Mouse (Mus musculus): ENCODE results near the gene Retsat. TPM values are rescaled to one million over a fixed set of nuclear protein-coding genes. Genes with fewer than 3 reads are reported as not detected.
A peak's percentile ranks its signal among the peaks of the same experiment; 100 is the strongest.

Retsat gene
- 29.7 and 31.6 TPM in 2 replicates for polyA plus RNA-seq (2015; fragmentation: Nextera tagmentation; extraction: Ambion mirVana)

DNA sequence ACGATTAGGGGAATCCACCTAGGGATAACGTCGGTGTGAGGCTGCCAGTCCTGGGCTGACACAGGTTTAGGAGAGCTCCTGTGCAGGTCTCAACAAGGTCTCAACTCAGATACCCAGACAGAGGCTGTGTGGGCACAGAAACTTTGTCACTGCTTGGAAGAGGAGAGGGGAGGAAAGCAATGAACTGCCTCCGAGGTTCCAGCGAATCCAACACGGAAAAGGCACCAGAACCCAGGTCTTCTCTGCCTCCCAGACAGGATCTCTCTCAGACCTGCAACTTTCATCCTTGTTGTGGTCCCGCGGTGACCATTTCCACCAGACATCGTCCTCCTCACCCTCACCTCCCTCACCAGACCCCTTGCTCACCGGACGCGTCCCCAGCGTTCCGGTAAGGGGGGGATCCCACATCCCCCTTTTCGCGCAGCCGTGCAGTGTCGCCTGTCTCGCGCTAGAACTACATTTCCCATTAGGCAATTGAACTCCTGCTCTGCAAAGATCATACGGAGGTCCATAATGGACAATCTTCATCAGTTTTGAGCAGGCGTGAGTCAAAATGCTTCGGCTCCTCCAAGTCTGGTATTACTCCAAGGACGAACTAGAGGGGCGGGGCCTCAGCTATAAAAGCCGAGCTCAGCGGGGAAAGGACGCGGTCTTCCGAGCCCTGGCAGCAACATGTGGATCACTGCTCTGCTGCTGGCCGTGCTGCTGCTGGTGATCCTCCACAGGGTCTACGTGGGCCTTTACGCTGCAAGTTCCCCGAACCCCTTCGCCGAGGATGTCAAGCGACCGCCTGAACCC is at the start of gene Retsat, which contains the start of gene Elmod3:
Gene Retsat, plus strand, starts transcription at position 520 of the 798 bp plus-strand sequence.
Gene Elmod3, minus strand, starts transcription at position 458 of the 798 bp plus-strand sequence.
- H3K4me1 ChIP-seq (replicated peaks), result peaks cover 4% of the 10 kb centered on the region; the same call in 1 of the 2 replicates
- H3K4me3 ChIP-seq (replicated peaks), result peak within 1 kb of the TSS; percentile 54
- peak within 1 kb of the TSS; percentile 63 for H3K27ac ChIP-seq
- H3K9ac ChIP-seq, result peak within 1 kb of the TSS; percentile 59
- peak; percentile 93 for ATAC-seq
- H3K9me3 ChIP-seq, result no peaks in the 10 kb centered on the region
- peak within 1 kb of the TSS; percentile 68 for H3K4me2 ChIP-seq (replicated peaks)
- no peaks in the 10 kb centered on the region for H3K27me3 ChIP-seq (replicated peaks)
- under 1% methylated on average over 38 of the region's 38 CpGs for WGBS
- no peaks in the 10 kb centered on the region for H3K36me3 ChIP-seq

DNA sequence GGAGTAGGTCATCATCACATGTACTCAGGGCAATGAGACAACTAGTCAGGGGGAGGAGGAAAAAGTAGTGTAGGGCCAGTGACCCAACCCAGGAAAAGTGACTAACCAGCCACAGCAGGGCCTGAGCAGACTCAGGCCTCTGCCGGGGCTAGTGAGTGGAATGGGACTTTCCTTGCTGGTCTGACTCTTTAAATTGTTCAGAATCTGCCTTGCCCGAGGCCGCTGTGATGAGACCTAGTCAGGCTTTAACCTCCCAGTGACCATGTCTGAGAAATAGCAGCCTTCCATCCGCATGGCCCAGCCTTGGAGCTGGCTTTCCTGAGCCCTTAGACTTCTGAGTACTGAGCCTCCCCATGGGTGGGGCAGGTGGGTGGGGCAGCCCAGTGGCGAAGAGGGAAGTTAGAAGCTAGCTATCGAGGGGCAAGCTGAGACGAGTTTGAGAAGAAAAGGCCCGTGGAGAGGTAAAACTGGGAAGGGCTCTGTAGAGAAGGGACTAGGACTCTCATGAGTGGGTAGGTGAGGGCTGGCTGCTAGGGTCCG is 49.2 kb upstream of the Retsat start:
- Histone ChIP-seq H3K4me1 (replicated peaks) (peaks cover 41% of the 10 kb centered on the region), H3K9me3 (no peaks in the 10 kb centered on the region), H3K27ac (no peak overlapping the region), H3K4me2 (replicated peaks) (peak overlapping the region; percentile 19; the same call in 1 of the 2 replicates), H3K4me3 (replicated peaks) (no peak overlapping the region), H3K9ac (no peak overlapping the region), H3K27me3 (replicated peaks) (no peaks in the 10 kb centered on the region), H3K36me3 (no peaks in the 10 kb centered on the region)
- ATAC-seq, result peak; percentile 53
- 53% methylated on average over 9 of the region's 9 CpGs for WGBS

DNA sequence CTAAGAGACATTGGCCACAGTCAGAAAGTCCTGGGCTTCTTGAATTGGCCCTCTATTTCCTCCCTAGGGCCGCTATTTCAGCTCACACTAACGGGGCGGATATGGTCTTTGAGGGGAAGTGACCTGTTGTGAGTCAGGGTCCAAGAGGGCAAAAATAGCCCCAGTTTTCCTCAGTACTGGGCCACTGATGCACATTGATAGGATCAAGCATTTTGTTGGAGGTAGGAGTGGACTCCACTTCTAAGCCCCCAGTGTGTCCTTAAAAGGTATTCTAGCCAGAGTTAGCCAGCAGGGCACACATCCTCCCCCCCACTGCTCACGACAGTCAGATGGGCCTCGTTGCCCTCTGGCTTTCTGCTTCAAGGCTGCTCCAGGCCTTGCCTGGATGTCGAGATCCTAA is 48.2 kb upstream of the Retsat start:
- ATAC-seq, result no peak
- Histone ChIP-seq H3K4me2 (replicated peaks) (no peak overlapping the region), H3K36me3 (no peaks in the 10 kb centered on the region), H3K4me3 (replicated peaks) (no peak overlapping the region), H3K9ac (no peak overlapping the region), H3K27ac (no peak overlapping the region), H3K4me1 (replicated peaks) (peaks cover 37% of the 10 kb centered on the region), H3K27me3 (replicated peaks) (no peaks in the 10 kb centered on the region), H3K9me3 (no peaks in the 10 kb centered on the region)
- WGBS, result 69% methylated on average over 6 of the region's 6 CpGs

DNA sequence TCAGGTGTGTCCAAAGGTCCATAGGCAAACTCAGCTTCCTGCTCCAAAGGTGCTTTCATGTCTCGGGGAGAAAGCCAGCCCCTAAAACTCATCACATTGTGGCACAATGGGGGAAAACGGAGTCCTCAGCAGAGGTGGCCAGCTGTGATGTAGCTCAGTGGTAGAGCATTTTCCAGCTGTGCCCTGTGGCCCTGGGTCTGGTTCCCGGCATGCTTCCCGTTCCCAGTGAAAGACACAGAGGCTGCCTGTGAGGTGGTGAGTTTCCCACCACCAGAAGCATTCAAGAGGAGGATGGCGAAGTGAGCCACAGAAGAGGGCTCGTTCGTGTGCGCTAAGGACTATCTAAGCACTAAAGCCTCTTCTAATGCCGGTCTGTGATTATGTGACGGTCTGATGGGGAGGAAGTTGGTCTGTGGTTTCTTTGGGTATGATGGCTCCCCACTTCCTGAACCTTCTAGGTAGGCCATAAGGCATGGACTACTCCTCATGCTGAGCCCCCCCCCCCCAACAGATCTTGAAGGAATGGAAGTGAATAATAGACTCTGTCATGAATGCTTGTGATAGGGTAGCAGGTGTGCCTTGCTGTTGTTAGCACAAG is 47.7 kb upstream of the Retsat start:
- WGBS, result 85% methylated on average over 10 of the region's 10 CpGs
- ATAC-seq, result no peak
- peaks cover 35% of the 10 kb centered on the region for H3K4me1 ChIP-seq (replicated peaks)
- no peaks in the 10 kb centered on the region for H3K36me3 ChIP-seq
- no peak overlapping the region for H3K4me2 ChIP-seq (replicated peaks)
- no peak overlapping the region for H3K27ac ChIP-seq
- H3K9me3 ChIP-seq, result no peaks in the 10 kb centered on the region
- no peak overlapping the region for H3K9ac ChIP-seq
- H3K4me3 ChIP-seq (replicated peaks), result no peak overlapping the region
- H3K27me3 ChIP-seq (replicated peaks), result no peaks in the 10 kb centered on the region

DNA sequence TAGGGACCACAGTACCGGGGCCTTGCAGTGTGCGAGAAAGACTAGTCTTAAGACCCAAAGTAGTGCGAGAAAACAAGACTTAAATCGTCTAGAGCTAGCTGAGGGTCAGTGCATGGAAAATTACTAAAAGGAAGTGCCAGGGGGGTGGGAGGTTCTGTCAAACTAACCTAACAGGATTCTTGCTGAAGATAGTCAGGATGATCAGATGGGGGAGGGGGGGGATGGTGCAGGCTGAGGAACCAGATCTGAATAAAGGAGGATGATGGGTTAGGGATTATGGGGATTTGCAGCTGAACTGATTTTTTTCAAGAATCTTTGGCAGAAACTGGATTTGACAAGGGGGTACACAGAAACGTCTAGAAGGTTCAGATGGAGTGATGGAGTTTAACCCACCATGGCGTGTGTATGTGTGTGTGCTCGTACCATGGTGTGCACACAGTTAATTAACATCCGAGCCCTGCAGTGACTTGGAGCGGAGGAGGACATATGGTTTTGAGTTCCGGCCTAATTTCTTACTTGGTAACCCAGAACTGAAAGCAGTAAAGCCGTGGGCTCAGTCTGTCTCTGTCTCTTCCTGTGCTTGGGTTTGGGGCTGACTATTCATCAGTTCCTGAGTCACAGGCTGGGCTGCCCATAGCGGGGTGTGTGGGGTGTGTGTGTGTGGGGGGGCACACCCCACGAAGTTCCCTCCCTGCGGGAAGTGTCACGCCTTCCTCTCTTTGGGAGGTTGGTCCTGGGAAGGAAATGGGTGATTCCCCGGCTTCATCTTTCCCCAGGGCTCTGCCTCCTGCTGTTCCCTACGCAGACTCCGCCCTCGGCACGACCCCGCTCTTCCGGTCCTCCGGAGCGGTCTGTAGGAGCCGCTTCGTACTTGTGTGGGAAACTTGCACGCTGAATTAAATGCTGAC is 45.9 kb upstream of the Retsat start:
- H3K4me3 ChIP-seq (replicated peaks), result peak overlapping the region; percentile 30
- ATAC-seq, result peak; percentile 91
- peaks cover 35% of the 10 kb centered on the region for H3K4me1 ChIP-seq (replicated peaks)
- H3K9ac ChIP-seq, result peak overlapping the region; percentile 51
- no peaks in the 10 kb centered on the region for H3K27me3 ChIP-seq (replicated peaks)
- H3K4me2 ChIP-seq (replicated peaks), result peak overlapping the region; percentile 71
- no peaks in the 10 kb centered on the region for H3K36me3 ChIP-seq
- WGBS, result 12% methylated on average over 27 of the region's 27 CpGs
- H3K27ac ChIP-seq, result peak overlapping the region; percentile 86
- H3K9me3 ChIP-seq, result no peaks in the 10 kb centered on the region

DNA sequence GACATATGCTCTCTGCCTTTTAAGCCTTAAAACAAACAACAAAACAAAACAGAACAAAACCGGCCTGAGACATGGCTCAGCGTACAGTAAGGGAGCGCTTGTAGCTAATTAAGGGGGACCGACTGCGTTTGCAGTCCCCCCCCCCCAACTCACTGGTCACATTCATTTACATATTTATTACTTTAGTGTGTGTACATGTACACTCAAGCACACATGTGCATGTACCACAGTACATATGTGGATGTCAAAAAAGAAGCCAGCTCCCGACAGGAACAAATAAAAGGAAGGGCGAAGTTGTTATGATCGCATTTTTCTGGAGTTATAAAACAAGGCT is 45.2 kb upstream of the Retsat start:
- Histone ChIP-seq H3K4me3 (replicated peaks) (peak overlapping the region; percentile 30), H3K9ac (peak overlapping the region; percentile 51), H3K4me1 (replicated peaks) (peaks cover 35% of the 10 kb centered on the region), H3K9me3 (no peaks in the 10 kb centered on the region), H3K27me3 (replicated peaks) (no peaks in the 10 kb centered on the region), H3K36me3 (no peaks in the 10 kb centered on the region), H3K27ac (peak overlapping the region; percentile 86), H3K4me2 (replicated peaks) (peak overlapping the region; percentile 71)
- 15% methylated on average over 8 of the region's 8 CpGs for WGBS
- peak; percentile 52 for ATAC-seq

DNA sequence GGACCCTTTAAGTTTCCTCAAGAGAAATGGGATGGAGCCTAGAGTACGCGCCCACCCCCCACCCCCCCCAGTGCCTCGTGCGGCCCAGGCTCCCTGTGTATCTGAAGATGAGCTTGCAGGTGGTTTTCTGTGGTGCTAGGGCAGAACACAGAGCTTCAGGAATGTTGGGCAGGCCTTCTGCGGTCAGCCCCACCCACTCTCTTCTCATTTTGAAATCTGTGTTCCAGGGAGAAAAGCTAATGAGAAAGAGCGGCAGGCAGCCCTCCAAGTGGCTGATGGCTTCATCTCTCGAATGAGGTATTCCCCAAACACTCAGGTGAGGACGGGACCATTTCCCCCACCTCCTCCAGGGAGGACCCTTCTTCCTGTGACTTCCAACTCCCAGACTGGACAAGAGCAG is 37.5 kb upstream of the Retsat start:
- WGBS, result 68% methylated on average over 8 of the region's 8 CpGs
- Histone ChIP-seq H3K9me3 (no peaks in the 10 kb centered on the region), H3K4me1 (replicated peaks) (peaks cover 4% of the 10 kb centered on the region), H3K9ac (no peak overlapping the region), H3K4me3 (replicated peaks) (no peak overlapping the region), H3K27ac (no peak overlapping the region), H3K27me3 (replicated peaks) (no peaks in the 10 kb centered on the region), H3K4me2 (replicated peaks) (no peak overlapping the region), H3K36me3 (no peaks in the 10 kb centered on the region)
- ATAC-seq, result no peak

DNA sequence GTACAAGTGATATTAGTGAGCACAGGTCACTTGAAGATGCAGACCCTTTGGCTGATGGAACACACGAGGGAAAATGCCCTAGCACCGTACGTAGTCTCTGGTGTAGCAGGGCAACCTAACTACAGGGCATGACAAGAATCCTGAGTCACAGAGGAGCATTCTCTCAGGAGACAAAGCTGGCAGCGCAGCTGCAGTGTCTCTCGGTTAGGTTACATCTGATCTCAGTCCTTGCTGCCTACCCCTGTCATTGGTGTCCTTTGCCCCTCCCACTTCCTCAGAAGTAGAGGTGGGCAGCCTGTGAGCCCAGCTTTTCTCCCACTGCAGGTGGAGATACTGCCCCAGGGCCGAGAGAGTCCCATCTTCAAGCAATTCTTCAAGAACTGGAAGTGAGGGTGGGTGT is 35.8 kb upstream of the Retsat start:
- 63% methylated on average over 6 of the region's 6 CpGs for WGBS
- ATAC-seq, result no peak
- H3K27me3 ChIP-seq (replicated peaks), result no peaks in the 10 kb centered on the region
- no peak overlapping the region for H3K4me3 ChIP-seq (replicated peaks)
- H3K36me3 ChIP-seq, result no peaks in the 10 kb centered on the region
- no peak overlapping the region for H3K9ac ChIP-seq
- no peak overlapping the region for H3K4me2 ChIP-seq (replicated peaks)
- no peaks in the 10 kb centered on the region for H3K9me3 ChIP-seq
- peaks cover 6% of the 10 kb centered on the region for H3K4me1 ChIP-seq (replicated peaks)
- no peak overlapping the region for H3K27ac ChIP-seq

DNA sequence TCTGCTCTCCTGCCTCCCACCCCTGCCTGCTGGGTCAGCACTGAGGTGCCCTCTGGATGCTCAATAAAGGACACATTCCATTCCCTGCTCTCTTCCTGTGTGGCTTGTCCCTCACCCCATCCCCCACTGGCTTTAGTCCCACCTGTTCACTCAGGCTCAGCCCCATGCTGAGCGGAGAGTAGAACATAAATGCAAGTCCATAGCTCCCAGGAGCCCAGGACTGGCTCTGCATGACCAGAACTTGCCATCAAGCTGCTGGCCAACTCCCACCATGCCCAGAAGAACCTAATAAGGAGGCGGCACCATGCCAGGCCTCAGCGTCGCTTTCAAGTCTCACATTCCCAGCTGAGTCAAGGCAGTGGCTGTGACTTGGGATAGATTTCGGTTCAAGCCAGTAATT is 35.4 kb upstream of the Retsat start:
- Histone ChIP-seq H3K4me2 (replicated peaks) (no peak overlapping the region), H3K4me3 (replicated peaks) (no peak overlapping the region), H3K27ac (no peak overlapping the region), H3K27me3 (replicated peaks) (no peaks in the 10 kb centered on the region), H3K4me1 (replicated peaks) (peaks cover 6% of the 10 kb centered on the region), H3K9ac (no peak overlapping the region), H3K36me3 (no peaks in the 10 kb centered on the region), H3K9me3 (no peaks in the 10 kb centered on the region)
- 75% methylated on average over 5 of the region's 5 CpGs for WGBS
- ATAC-seq, result no peak

DNA sequence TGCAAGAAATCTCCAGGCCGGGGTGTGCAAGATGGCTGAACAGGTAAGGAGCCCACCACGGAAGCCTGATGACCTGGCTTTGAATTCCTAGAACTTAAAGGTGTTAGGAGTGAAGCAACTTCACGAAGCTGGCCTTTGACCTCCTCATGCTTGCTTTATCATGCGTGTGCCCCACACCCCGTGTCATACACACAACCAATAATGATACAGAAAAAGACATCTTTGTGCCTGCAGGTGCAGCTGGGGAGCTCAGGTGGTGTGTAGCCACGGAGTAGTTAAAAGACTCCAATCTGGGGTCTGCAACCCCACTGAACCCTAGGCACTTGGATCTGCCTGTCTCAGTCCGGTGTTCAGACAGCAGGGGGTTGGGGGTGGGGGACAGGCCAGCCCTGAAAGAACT is 32.8 kb upstream of the Retsat start:
- peak; percentile 68 for ATAC-seq
- Histone ChIP-seq H3K4me1 (replicated peaks) (peaks cover 6% of the 10 kb centered on the region), H3K9me3 (no peaks in the 10 kb centered on the region), H3K4me3 (replicated peaks) (no peak overlapping the region), H3K36me3 (no peaks in the 10 kb centered on the region), H3K27me3 (replicated peaks) (no peaks in the 10 kb centered on the region), H3K9ac (no peak overlapping the region), H3K27ac (0 out of 2 replicates have a peak overlapping the region, but pooled peaks have one; percentile 27), H3K4me2 (replicated peaks) (peak overlapping the region; percentile 22; the same call in 1 of the 2 replicates)
- WGBS, result 74% methylated on average over 7 of the region's 7 CpGs

DNA sequence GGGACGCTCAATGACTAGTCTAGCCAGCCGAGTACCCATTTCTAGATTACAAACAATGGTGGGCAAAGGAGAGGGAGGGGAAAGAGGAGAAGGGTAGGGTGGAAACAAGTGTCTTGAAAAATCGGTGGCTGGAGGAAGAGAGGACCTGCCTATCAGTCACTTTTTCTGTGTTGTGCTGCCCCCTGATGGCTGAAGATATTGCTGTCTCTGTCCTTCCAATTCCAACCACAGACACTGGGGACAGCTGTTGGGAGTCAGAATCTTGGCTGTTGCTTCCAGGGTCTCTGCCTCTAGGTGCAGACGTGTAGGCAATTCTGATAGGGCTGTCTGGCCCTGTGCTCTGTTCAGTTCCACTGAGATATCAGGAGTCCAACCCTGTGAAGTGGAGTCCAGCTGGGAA is 32.2 kb upstream of the Retsat start:
- H3K4me3 ChIP-seq (replicated peaks), result no peak overlapping the region
- WGBS, result 1% methylated on average over 4 of the region's 4 CpGs
- peaks cover 6% of the 10 kb centered on the region for H3K4me1 ChIP-seq (replicated peaks)
- H3K9me3 ChIP-seq, result no peaks in the 10 kb centered on the region
- peak; percentile 81 for ATAC-seq
- H3K9ac ChIP-seq, result no peak overlapping the region
- 0 out of 2 replicates have a peak overlapping the region, but pooled peaks have one; percentile 27 for H3K27ac ChIP-seq
- H3K4me2 ChIP-seq (replicated peaks), result peak overlapping the region; percentile 22; the same call in 1 of the 2 replicates
- no peaks in the 10 kb centered on the region for H3K36me3 ChIP-seq
- no peaks in the 10 kb centered on the region for H3K27me3 ChIP-seq (replicated peaks)

DNA sequence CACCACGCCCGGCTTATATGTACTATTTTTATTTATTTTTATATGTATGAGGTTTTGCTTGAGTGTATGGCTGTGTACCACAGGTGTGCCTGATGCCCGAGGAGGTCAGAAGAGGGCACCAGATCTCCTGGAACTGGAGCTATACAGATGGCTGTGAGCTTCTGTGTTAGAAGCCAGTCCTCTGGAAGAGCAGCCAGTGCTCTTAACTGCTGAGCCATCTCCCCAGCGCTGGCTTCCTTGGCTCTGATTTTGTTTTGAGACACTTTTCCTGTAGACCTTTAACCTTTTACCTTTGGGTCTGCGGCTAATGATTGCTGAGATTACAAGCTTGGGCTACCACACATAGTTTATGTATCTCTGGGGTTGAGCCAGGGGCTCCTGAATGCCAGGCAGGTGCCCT is 30.8 kb upstream of the Retsat start:
- H3K9ac ChIP-seq, result no peak overlapping the region
- H3K9me3 ChIP-seq, result no peaks in the 10 kb centered on the region
- H3K4me1 ChIP-seq (replicated peaks), result peaks cover 6% of the 10 kb centered on the region
- no peak for ATAC-seq
- 81% methylated on average over 5 of the region's 5 CpGs for WGBS
- no peak overlapping the region for H3K4me2 ChIP-seq (replicated peaks)
- no peak overlapping the region for H3K27ac ChIP-seq
- H3K4me3 ChIP-seq (replicated peaks), result no peak overlapping the region
- no peaks in the 10 kb centered on the region for H3K27me3 ChIP-seq (replicated peaks)
- no peaks in the 10 kb centered on the region for H3K36me3 ChIP-seq
